Mouse (Mus musculus): Measurements from ENCODE around the gene Npepps. TPM values are rescaled to one million over a fixed set of nuclear protein-coding genes. Genes with fewer than 3 reads are reported as not detected.
"Not testable (repeated sequence)": the region's sequence is repeated elsewhere in the genome, so short reads cannot be mapped to it uniquely, and the experiment has no call there.

Gene Npepps
- polyA plus RNA-seq, 1 experiment, result 23.1 TPM

- Histone ChIP-seq H3K27ac (ENCODE audit: insufficient read depth, low read depth, low read length) (no peak overlapping the region), H3K4me1 (ENCODE audit: control insufficient read depth, insufficient read depth, low read length) (peaks cover 20% of the 10 kb centered on the region; the same call in 1 of the 2 replicates), H3K27me3 (replicated peaks; ENCODE audit: control insufficient read depth, insufficient read depth, low read length) (no peaks in the 10 kb centered on the region), H3K4me3 (ENCODE audit: insufficient read depth, low read depth, low read length) (no peak overlapping the region), H3K36me3 (ENCODE audit: control insufficient read depth, insufficient read depth, low read length) (no peaks in the 10 kb centered on the region)
- TF ChIP-seq POLR2A (IDR thresholded peaks at IDR 0.05; ENCODE audit: low read depth, low read length), result no peak
- no peak for TF ChIP-seq CTCF (conservative IDR thresholded peaks at IDR 0.05; ENCODE audit: insufficient read depth, insufficient read length, low read depth, low read length)
- no peak for DNase-seq
- WGBS, result 82% methylated on average over 6 of the region's 6 CpGs
Measured at GRCm38 (mm10) chr11:97282179-97282578, 1.7 kb upstream of the Npepps start.

- peak overlapping the region; percentile 95 for H3K27ac ChIP-seq (ENCODE audit: insufficient read depth, low read depth, low read length)
- DNase-seq, result peak; percentile 52
Measured at GRCm38 (mm10) chr11:97279405-97280215, 828 bp downstream of the Npepps start.

GRCm38 (mm10) chr11:97279040-97279404 lies 1.4 kb downstream of the Npepps start:
- no peaks in the 10 kb centered on the region for H3K27me3 ChIP-seq (replicated peaks; ENCODE audit: control insufficient read depth, insufficient read depth, low read length)
- H3K4me3 ChIP-seq (ENCODE audit: insufficient read depth, low read depth, low read length), result peak overlapping the region; percentile 98
- DNase-seq, result no peak
- 9% methylated on average over 11 of the region's 11 CpGs for WGBS
- H3K4me1 ChIP-seq (ENCODE audit: control insufficient read depth, insufficient read depth, low read length), result peaks cover 21% of the 10 kb centered on the region; the same call in 1 of the 2 replicates
- no peaks in the 10 kb centered on the region for H3K36me3 ChIP-seq (ENCODE audit: control insufficient read depth, insufficient read depth, low read length)
- H3K27ac ChIP-seq (ENCODE audit: insufficient read depth, low read depth, low read length), result peak overlapping the region; percentile 95
- no peak for TF ChIP-seq CTCF (conservative IDR thresholded peaks at IDR 0.05; ENCODE audit: insufficient read depth, insufficient read length, low read depth, low read length)
- TF ChIP-seq POLR2A (IDR thresholded peaks at IDR 0.05; ENCODE audit: low read depth, low read length), result no peak

More at GRCm38 (mm10) chr11:97279405-97280215, 828 bp downstream of the Npepps start:
- Histone ChIP-seq H3K4me3 (ENCODE audit: insufficient read depth, low read depth, low read length) (peak overlapping the region; percentile 98), H3K4me1 (ENCODE audit: control insufficient read depth, insufficient read depth, low read length) (peaks cover 21% of the 10 kb centered on the region; the same call in 1 of the 2 replicates), H3K27me3 (replicated peaks; ENCODE audit: control insufficient read depth, insufficient read depth, low read length) (no peaks in the 10 kb centered on the region), H3K36me3 (ENCODE audit: control insufficient read depth, insufficient read depth, low read length) (no peaks in the 10 kb centered on the region)
- TF ChIP-seq CTCF (conservative IDR thresholded peaks at IDR 0.05; ENCODE audit: insufficient read depth, insufficient read length, low read depth, low read length) (no peak), POLR2A (IDR thresholded peaks at IDR 0.05; ENCODE audit: low read depth, low read length) (no peak)
- WGBS, result 1% methylated on average over 62 of the region's 64 CpGs

- Histone ChIP-seq H3K27me3 (replicated peaks; ENCODE audit: control insufficient read depth, insufficient read depth, low read length) (no peaks in the 10 kb centered on the region), H3K36me3 (ENCODE audit: control insufficient read depth, insufficient read depth, low read length) (no peaks in the 10 kb centered on the region), H3K27ac (ENCODE audit: insufficient read depth, low read depth, low read length) (peak overlapping the region; percentile 95; the same call in 1 of the 2 replicates), H3K4me1 (ENCODE audit: control insufficient read depth, insufficient read depth, low read length) (peaks cover 21% of the 10 kb centered on the region; the same call in 1 of the 2 replicates), H3K4me3 (ENCODE audit: insufficient read depth, low read depth, low read length) (no peak overlapping the region)
- WGBS, result 63% methylated on average over 6 of the region's 6 CpGs
- no peak for TF ChIP-seq CTCF (conservative IDR thresholded peaks at IDR 0.05; ENCODE audit: insufficient read depth, insufficient read length, low read depth, low read length)
- no peak for TF ChIP-seq POLR2A (IDR thresholded peaks at IDR 0.05; ENCODE audit: low read depth, low read length)
- no peak for DNase-seq
Measured at GRCm38 (mm10) chr11:97278456-97278855, 2.0 kb downstream of the Npepps start.

- H3K4me3 ChIP-seq (ENCODE audit: insufficient read depth, low read depth, low read length), result no peak overlapping the region
- no peaks in the 10 kb centered on the region for H3K36me3 ChIP-seq (ENCODE audit: control insufficient read depth, insufficient read depth, low read length)
- no peak overlapping the region for H3K27ac ChIP-seq (ENCODE audit: insufficient read depth, low read depth, low read length)
- TF ChIP-seq CTCF (conservative IDR thresholded peaks at IDR 0.05; ENCODE audit: insufficient read depth, insufficient read length, low read depth, low read length) (no peak), POLR2A (IDR thresholded peaks at IDR 0.05; ENCODE audit: low read depth, low read length) (no peak)
- no peaks in the 10 kb centered on the region for H3K27me3 ChIP-seq (replicated peaks; ENCODE audit: control insufficient read depth, insufficient read depth, low read length)
- peaks cover 21% of the 10 kb centered on the region; the same call in 1 of the 2 replicates for H3K4me1 ChIP-seq (ENCODE audit: control insufficient read depth, insufficient read depth, low read length)
- no peak for DNase-seq
- 81% methylated on average over 5 of the region's 5 CpGs for WGBS
Measured at GRCm38 (mm10) chr11:97277166-97277565, 3.3 kb downstream of the Npepps start.

GRCm38 (mm10) chr11:97276019-97276418 lies 4.4 kb downstream of the Npepps start:
- TF ChIP-seq CTCF (conservative IDR thresholded peaks at IDR 0.05; ENCODE audit: insufficient read depth, insufficient read length, low read depth, low read length) (no peak), POLR2A (IDR thresholded peaks at IDR 0.05; ENCODE audit: low read depth, low read length) (no peak)
- no peak overlapping the region for H3K27ac ChIP-seq (ENCODE audit: insufficient read depth, low read depth, low read length)

GRCm38 (mm10) chr11:97275349-97275748 lies 5.1 kb downstream of the Npepps start:
- Histone ChIP-seq H3K36me3 (ENCODE audit: control insufficient read depth, insufficient read depth, low read length) (no peaks in the 10 kb centered on the region), H3K27me3 (replicated peaks; ENCODE audit: control insufficient read depth, insufficient read depth, low read length) (no peaks in the 10 kb centered on the region), H3K4me3 (ENCODE audit: insufficient read depth, low read depth, low read length) (no peak overlapping the region), H3K4me1 (ENCODE audit: control insufficient read depth, insufficient read depth, low read length) (peaks cover 21% of the 10 kb centered on the region; the same call in 1 of the 2 replicates), H3K27ac (ENCODE audit: insufficient read depth, low read depth, low read length) (no peak overlapping the region)
- TF ChIP-seq POLR2A (IDR thresholded peaks at IDR 0.05; ENCODE audit: low read depth, low read length) (no peak), CTCF (conservative IDR thresholded peaks at IDR 0.05; ENCODE audit: insufficient read depth, insufficient read length, low read depth, low read length) (no peak)
- no peak for DNase-seq
- 67% methylated on average over 2 of the region's 2 CpGs for WGBS

More at GRCm38 (mm10) chr11:97276019-97276418, 4.4 kb downstream of the Npepps start:
- no peak for DNase-seq
- H3K4me3 ChIP-seq (ENCODE audit: insufficient read depth, low read depth, low read length), result no peak overlapping the region
- H3K27me3 ChIP-seq (replicated peaks; ENCODE audit: control insufficient read depth, insufficient read depth, low read length), result no peaks in the 10 kb centered on the region
- peaks cover 21% of the 10 kb centered on the region; the same call in 1 of the 2 replicates for H3K4me1 ChIP-seq (ENCODE audit: control insufficient read depth, insufficient read depth, low read length)
- no peaks in the 10 kb centered on the region for H3K36me3 ChIP-seq (ENCODE audit: control insufficient read depth, insufficient read depth, low read length)
- WGBS, result 49% methylated on average over 1 of the region's 1 CpGs

- WGBS, result 80% methylated on average over 6 of the region's 6 CpGs
- not testable (repeated sequence) for H3K4me3 ChIP-seq (ENCODE audit: insufficient read depth, low read depth, low read length); H3K27ac ChIP-seq (ENCODE audit: insufficient read depth, low read depth, low read length); H3K36me3 ChIP-seq (ENCODE audit: control insufficient read depth, insufficient read depth, low read length); DNase-seq; H3K27me3 ChIP-seq (replicated peaks; ENCODE audit: control insufficient read depth, insufficient read depth, low read length)
- H3K4me1 ChIP-seq (ENCODE audit: control insufficient read depth, insufficient read depth, low read length), result peaks cover 21% of the 10 kb centered on the region; the same call in 1 of the 2 replicates
Measured at GRCm38 (mm10) chr11:97274947-97275346, 5.5 kb downstream of the Npepps start.
